Mouse (Mus musculus): ENCODE data around the gene BC061237. TPM values are rescaled to one million over a fixed set of nuclear protein-coding genes. Genes with fewer than 3 reads are reported as not detected.
"Not testable (repeated sequence)": the region's sequence is repeated elsewhere in the genome, so short reads cannot be mapped to it uniquely, and the experiment has no call there.

Gene BC061237
- not detected in 2 replicates for polyA plus RNA-seq (2012; ENCODE audit: insufficient read depth, insufficient read length, missing spikeins)

- not testable (repeated sequence) for H3K4me1 ChIP-seq (ENCODE audit: control insufficient read depth, insufficient read depth, low read length); H3K4me3 ChIP-seq (ENCODE audit: insufficient read depth, low read length); H3K27ac ChIP-seq (ENCODE audit: insufficient read depth, low read depth, low read length)
Measured at GRCm38 (mm10) chr14:44492163-44492562, at the start of gene BC061237. Gene BC061237 (plus strand): TSS chr14:44492463.

DNA sequence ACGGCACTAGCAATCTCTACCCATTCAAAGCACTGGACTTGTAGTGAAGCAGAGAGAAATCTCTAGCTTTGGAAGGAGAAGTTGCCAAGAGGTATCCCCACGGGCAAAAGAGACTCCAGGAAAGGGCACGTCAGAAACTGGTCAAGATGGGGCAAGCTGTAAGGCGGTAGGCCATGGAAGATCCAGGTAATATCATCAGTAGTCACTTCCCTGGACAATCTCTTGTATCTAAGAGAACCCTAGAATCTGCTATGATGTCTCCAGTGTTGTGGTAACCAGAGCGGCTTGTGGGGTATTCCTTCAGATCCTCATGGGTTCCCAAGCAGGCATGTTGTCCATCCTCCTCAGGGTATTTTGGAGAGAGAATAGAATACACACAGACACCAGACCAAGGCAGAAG lies 25.7 kb downstream of the BC061237 start, which contains the start of gene Gm17093:
TSS of gene Gm17093 (plus strand) at position 301 of the 400 bp plus-strand sequence.
- H3K4me1 ChIP-seq (ENCODE audit: control insufficient read depth, insufficient read depth, low read length); H3K4me3 ChIP-seq (ENCODE audit: insufficient read depth, low read length); H3K27ac ChIP-seq (ENCODE audit: insufficient read depth, low read depth, low read length): not testable (repeated sequence)

DNA sequence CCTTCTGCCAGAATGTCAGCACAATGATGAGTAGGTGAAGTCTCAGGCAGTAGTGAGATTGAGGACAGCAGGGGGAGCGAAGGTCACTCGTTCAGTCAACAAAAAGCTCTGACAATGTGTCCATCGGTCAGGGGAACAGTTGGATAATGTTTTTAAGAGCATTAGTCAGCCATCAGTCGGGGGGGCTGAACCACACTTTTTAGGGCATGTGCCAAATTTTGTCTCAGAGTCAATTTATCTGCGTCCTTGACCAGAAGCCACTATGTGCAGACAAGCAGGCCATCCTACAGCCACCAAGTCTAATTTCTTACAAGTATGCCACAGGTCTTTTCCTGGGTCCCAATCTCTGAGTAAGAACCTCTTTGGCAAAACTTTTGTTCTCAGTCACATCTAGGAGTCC lies 55.7 kb downstream of the BC061237 start:
- not testable (repeated sequence) for H3K4me1 ChIP-seq (ENCODE audit: control insufficient read depth, insufficient read depth, low read length); H3K4me3 ChIP-seq (ENCODE audit: insufficient read depth, low read length); H3K27ac ChIP-seq (ENCODE audit: insufficient read depth, low read depth, low read length)

Other genes with a start within 250 kb of the BC061237 start
- not detected in 2 replicates for gene Gm8220, start 206.9 kb upstream of the BC061237 start, polyA plus RNA-seq (2012; ENCODE audit: insufficient read depth, insufficient read length, missing spikeins)
- not detected in 2 replicates for gene Gm5930, start 153.9 kb upstream of the BC061237 start, polyA plus RNA-seq (2012; ENCODE audit: insufficient read depth, insufficient read length, missing spikeins)
- not detected in 2 replicates for gene Gm8229, start 127.1 kb upstream of the BC061237 start, polyA plus RNA-seq (2012; ENCODE audit: insufficient read depth, insufficient read length, missing spikeins)
- not detected in 2 replicates for gene Gm3371, start 81.8 kb upstream of the BC061237 start, polyA plus RNA-seq (2012; ENCODE audit: insufficient read depth, insufficient read length, missing spikeins)
- not detected in 2 replicates for gene Gm8232, start 58.8 kb upstream of the BC061237 start, polyA plus RNA-seq (2012; ENCODE audit: insufficient read depth, insufficient read length, missing spikeins)
- gene Gm17093, start 25.8 kb downstream of the BC061237 start, polyA plus RNA-seq (2012; ENCODE audit: insufficient read depth, insufficient read length, missing spikeins), result not detected in 2 replicates
- not detected in 2 replicates for gene Gm8247, start 90.7 kb downstream of the BC061237 start, polyA plus RNA-seq (2012; ENCODE audit: insufficient read depth, insufficient read length, missing spikeins)
- gene Gm5624, start 135.5 kb downstream of the BC061237 start, polyA plus RNA-seq (2012; ENCODE audit: insufficient read depth, insufficient read length, missing spikeins), result not detected in 2 replicates
- not detected in 2 replicates for gene Gm8257, start 214.0 kb downstream of the BC061237 start, polyA plus RNA-seq (2012; ENCODE audit: insufficient read depth, insufficient read length, missing spikeins)